Mouse (Mus musculus) skeletal muscle tissue, adult 2 months (tissue): Measurements from ENCODE around the gene Sh3pxd2a.

Source experiments
- DNase-seq: peaks from one replicate; pipeline ENCODE4 v3.0.0-alpha.2; 2012; ENCODE audit warnings: low read depth, low spot score

Gene Sh3pxd2a

GRCm38 (mm10) chr19:47280894-47281293, 183.3 kb downstream of the Sh3pxd2a start:
- peak; percentile 62 for DNase-seq

GRCm38 (mm10) chr19:47279788-47280532, 184.2 kb downstream of the Sh3pxd2a start:
- peak; percentile 91 for DNase-seq

GRCm38 (mm10) chr19:47279372-47279771, 184.8 kb downstream of the Sh3pxd2a start:
- no peak for DNase-seq

GRCm38 (mm10) chr19:47276730-47277129, 187.5 kb downstream of the Sh3pxd2a start:
- no peak for DNase-seq

GRCm38 (mm10) chr19:47270520-47270919, 193.7 kb downstream of the Sh3pxd2a start:
- no peak for DNase-seq

- DNase-seq, result no peak
Observed at GRCm38 (mm10) chr19:47269729-47270128, 194.5 kb downstream of the Sh3pxd2a start.

GRCm38 (mm10) chr19:47267066-47267465, 197.1 kb downstream of the Sh3pxd2a start:
- DNase-seq, result no peak

- no peak for DNase-seq
Observed at GRCm38 (mm10) chr19:47266070-47266801, 198.0 kb downstream of the Sh3pxd2a start.

- peak; percentile 59 for DNase-seq
Observed at GRCm38 (mm10) chr19:47264322-47265092, 199.7 kb downstream of the Sh3pxd2a start.

- DNase-seq, result no peak
Observed at GRCm38 (mm10) chr19:47263621-47264020, 200.6 kb downstream of the Sh3pxd2a start.

- DNase-seq, result no peak
Observed at GRCm38 (mm10) chr19:47261196-47261595, 203.0 kb downstream of the Sh3pxd2a start.

- no peak for DNase-seq
Observed at GRCm38 (mm10) chr19:47259581-47259980, 204.6 kb downstream of the Sh3pxd2a start.

- DNase-seq, result no peak
Observed at GRCm38 (mm10) chr19:47255919-47256318, 208.3 kb downstream of the Sh3pxd2a start.

- no peak for DNase-seq
Observed at GRCm38 (mm10) chr19:47255036-47255435, 209.2 kb downstream of the Sh3pxd2a start.

- DNase-seq, result no peak
Observed at GRCm38 (mm10) chr19:47253053-47253628, 211.1 kb downstream of the Sh3pxd2a start.

- DNase-seq, result no peak
Observed at GRCm38 (mm10) chr19:47250931-47251330, 213.3 kb downstream of the Sh3pxd2a start.

- peak; percentile 89 for DNase-seq
Observed at GRCm38 (mm10) chr19:47248906-47249568, 215.2 kb downstream of the Sh3pxd2a start.

- DNase-seq, result no peak
Observed at GRCm38 (mm10) chr19:47248296-47248695, 215.9 kb downstream of the Sh3pxd2a start.

GRCm38 (mm10) chr19:47247791-47248190, 216.4 kb downstream of the Sh3pxd2a start:
- no peak for DNase-seq

GRCm38 (mm10) chr19:47245512-47245911, 218.7 kb downstream of the Sh3pxd2a start:
- peak; percentile 69 for DNase-seq

- DNase-seq, result no peak
Observed at GRCm38 (mm10) chr19:47242227-47242626, 222.0 kb downstream of the Sh3pxd2a start.
